Mouse (Mus musculus): Measurements from ENCODE around the gene Myo1h. TPM values are rescaled to one million over a fixed set of nuclear protein-coding genes. Genes with fewer than 3 reads are reported as not detected.

Myo1h gene
- polyA plus RNA-seq, 1 experiment from 2014 or later = 0.28 TPM

DNA sequence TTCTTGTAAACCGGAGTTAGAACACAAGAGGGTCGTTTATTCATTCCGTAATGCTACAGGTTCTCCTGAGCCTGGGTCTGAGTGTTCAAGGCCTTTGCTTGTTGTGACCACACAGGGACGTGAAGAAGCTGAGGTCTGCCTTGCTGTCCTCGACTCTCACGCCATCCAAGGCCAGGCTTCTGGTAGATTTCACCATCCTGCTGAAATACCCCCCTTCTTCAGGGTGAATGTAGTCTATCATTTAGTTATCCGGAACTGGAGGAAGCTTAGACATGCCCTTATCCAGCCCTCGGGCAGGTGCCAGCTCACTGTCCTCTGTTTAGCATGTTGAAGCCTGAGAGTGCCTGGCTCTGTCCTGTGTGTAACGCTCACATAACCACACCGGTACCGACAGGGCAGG, 119.9 kb downstream of the Myo1h start:
- no peak overlapping the region for H3K4me3 ChIP-seq (ENCODE audit: low read depth, low read length)
- H3K4me2 ChIP-seq (ENCODE audit: low read depth, low read length) = no peak overlapping the region
- H3K36me3 ChIP-seq (replicated peaks; ENCODE audit: insufficient read depth, low read length) = peaks cover 91% of the 10 kb centered on the region
- DNase-seq (no peak), ATAC-seq (no peak)
- no peak overlapping the region for H3K27ac ChIP-seq (ENCODE audit: low read depth)
- no peak overlapping the region for H3K9ac ChIP-seq (replicated peaks)
- WGBS (ENCODE audit: insufficient replicate concordance) = 86% methylated on average over 11 of the region's 11 CpGs
- no peaks in the 10 kb centered on the region for H3K27me3 ChIP-seq (ENCODE audit: insufficient read depth, low read length)
- no peak for TF ChIP-seq EP300 (IDR thresholded peaks at IDR 0.05; ENCODE audit: low read depth)
- no peak for TF ChIP-seq CTCF (IDR thresholded peaks at IDR 0.05; ENCODE audit: low read depth)
- no peaks in the 10 kb centered on the region for H3K9me3 ChIP-seq (ENCODE audit: low read length)
- H3K4me1 ChIP-seq (ENCODE audit: insufficient read depth) = no peaks in the 10 kb centered on the region

- DNase-seq (no peak), ATAC-seq (no peak)
- H3K36me3 ChIP-seq (replicated peaks; ENCODE audit: insufficient read depth, low read length) = peaks cover 91% of the 10 kb centered on the region
- no peak overlapping the region for H3K4me2 ChIP-seq (ENCODE audit: low read depth, low read length)
- no peak overlapping the region for H3K9ac ChIP-seq (replicated peaks)
- WGBS (ENCODE audit: insufficient replicate concordance) = 90% methylated on average over 13 of the region's 13 CpGs
- H3K27me3 ChIP-seq (ENCODE audit: insufficient read depth, low read length) = no peaks in the 10 kb centered on the region
- no peaks in the 10 kb centered on the region for H3K4me1 ChIP-seq (ENCODE audit: insufficient read depth)
- H3K9me3 ChIP-seq (ENCODE audit: low read length) = no peaks in the 10 kb centered on the region
- no peak overlapping the region for H3K27ac ChIP-seq (ENCODE audit: low read depth)
- TF ChIP-seq CTCF (IDR thresholded peaks at IDR 0.05; ENCODE audit: low read depth) (no peak), EP300 (IDR thresholded peaks at IDR 0.05; ENCODE audit: low read depth) (no peak)
- no peak overlapping the region for H3K4me3 ChIP-seq (ENCODE audit: low read depth, low read length)
These were observed 121.5 kb downstream of the Myo1h start for GRCm38 (mm10) chr5:114410429-114410828.

DNA sequence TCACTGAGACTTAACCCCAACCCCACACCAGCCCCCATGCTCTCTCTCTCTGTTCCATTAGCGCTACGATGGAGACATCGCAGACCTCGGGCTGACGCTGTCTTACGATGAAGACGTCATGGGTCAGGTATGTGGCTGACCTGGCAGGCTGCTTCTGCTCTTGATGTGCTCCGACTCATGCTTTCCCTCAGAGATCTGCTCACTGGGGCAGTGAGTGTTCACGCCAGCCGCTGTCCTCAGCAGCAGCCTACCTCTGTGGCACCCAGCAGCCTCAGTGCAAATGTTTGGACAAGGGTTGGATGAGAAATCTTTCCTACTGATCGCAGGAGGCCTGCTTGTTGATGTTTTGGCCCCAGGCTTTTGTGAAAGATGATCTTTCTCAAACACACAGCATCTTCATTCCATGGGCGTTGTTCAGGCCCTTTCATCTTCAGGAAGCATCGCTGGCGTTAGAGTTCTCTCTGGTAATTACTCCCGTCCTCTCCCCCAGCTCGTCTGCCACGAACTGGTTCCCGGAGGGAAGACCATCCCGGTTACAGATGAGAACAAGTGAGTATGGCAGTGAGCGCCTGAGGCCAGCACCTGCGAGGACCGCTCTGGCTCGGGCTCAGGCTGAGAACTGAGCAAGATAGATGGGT, 123.5 kb downstream of the Myo1h start:
- Histone ChIP-seq H3K27me3 (ENCODE audit: insufficient read depth, low read length) (no peaks in the 10 kb centered on the region), H3K27ac (ENCODE audit: low read depth) (no peak overlapping the region), H3K9me3 (ENCODE audit: low read length) (no peaks in the 10 kb centered on the region), H3K4me1 (ENCODE audit: insufficient read depth) (no peaks in the 10 kb centered on the region), H3K9ac (replicated peaks) (no peak overlapping the region), H3K4me3 (ENCODE audit: low read depth, low read length) (no peak overlapping the region), H3K36me3 (replicated peaks; ENCODE audit: insufficient read depth, low read length) (peaks cover 90% of the 10 kb centered on the region), H3K4me2 (ENCODE audit: low read depth, low read length) (no peak overlapping the region)
- 81% methylated on average over 23 of the region's 23 CpGs for WGBS (ENCODE audit: insufficient replicate concordance)
- TF ChIP-seq EP300 (IDR thresholded peaks at IDR 0.05; ENCODE audit: low read depth) (no peak), CTCF (IDR thresholded peaks at IDR 0.05; ENCODE audit: low read depth) (no peak)
- DNase-seq (no peak), ATAC-seq (no peak)

DNA sequence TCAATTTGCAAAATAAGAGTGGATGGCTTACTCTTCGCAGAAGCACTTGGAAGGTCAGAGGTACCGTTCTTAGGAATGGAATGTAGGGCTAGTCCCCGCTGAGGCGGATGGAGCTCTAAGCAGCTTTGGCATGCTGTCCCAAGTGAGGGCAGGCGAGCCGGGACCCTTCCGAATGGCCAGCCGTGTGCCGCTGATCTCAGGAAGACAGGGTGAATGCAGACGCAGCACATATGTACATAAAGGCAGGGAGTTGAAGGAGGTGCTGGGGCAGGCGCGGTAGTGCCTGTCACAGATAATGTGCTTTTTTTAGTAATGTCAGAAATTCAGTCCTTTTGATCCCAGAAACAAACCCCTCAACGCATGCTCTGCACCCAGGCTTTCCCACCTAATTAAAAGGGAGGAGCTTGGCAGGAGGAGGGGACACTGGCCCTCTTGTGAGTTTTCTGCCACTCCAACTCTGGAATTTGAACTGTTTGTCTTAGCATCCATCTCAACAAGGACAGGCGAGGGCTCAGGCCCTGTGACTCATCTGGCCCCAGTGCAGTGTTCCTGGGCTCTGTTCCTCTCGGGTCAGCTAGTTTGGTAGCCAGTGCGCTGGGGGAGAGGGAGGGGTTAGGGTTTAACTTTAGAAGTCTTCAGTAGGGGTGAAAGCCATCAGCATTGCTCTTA, 124.2 kb downstream of the Myo1h start:
- Histone ChIP-seq H3K9ac (replicated peaks) (no peak overlapping the region), H3K4me1 (ENCODE audit: insufficient read depth) (no peaks in the 10 kb centered on the region), H3K27ac (ENCODE audit: low read depth) (no peak overlapping the region), H3K9me3 (ENCODE audit: low read length) (no peaks in the 10 kb centered on the region), H3K36me3 (replicated peaks; ENCODE audit: insufficient read depth, low read length) (peaks cover 89% of the 10 kb centered on the region), H3K4me2 (ENCODE audit: low read depth, low read length) (no peak overlapping the region), H3K4me3 (ENCODE audit: low read depth, low read length) (no peak overlapping the region), H3K27me3 (ENCODE audit: insufficient read depth, low read length) (no peaks in the 10 kb centered on the region)
- TF ChIP-seq CTCF (IDR thresholded peaks at IDR 0.05; ENCODE audit: low read depth) (no peak), EP300 (IDR thresholded peaks at IDR 0.05; ENCODE audit: low read depth) (no peak)
- WGBS (ENCODE audit: insufficient replicate concordance) = 77% methylated on average over 16 of the region's 16 CpGs
- ATAC-seq = peak; percentile 61
- DNase-seq = peak; percentile 27

Small RNA genes within 50 kb of the gene (microRNA-seq; reads per million reads assigned to microRNA genes)
- not detected for gene Mir7027

Other genes with a start within 250 kb of the Myo1h start
- gene Usp30, start 223.7 kb upstream of the Myo1h start, polyA plus RNA-seq (2015; fragmentation: Nextera tagmentation; extraction: Ambion mirVana) = 2.6 and 2.8 TPM in 2 replicates
- gene Svop, start 197.6 kb upstream of the Myo1h start, polyA plus RNA-seq (2015; fragmentation: Nextera tagmentation; extraction: Ambion mirVana) = not detected in 2 replicates
- 4.5 and 5.7 TPM in 2 replicates for gene Alkbh2, start 160.9 kb upstream of the Myo1h start, polyA plus RNA-seq (2015; fragmentation: Nextera tagmentation; extraction: Ambion mirVana)
- 11.8 TPM in 2 replicates for gene Ung, start 158.8 kb upstream of the Myo1h start, polyA plus RNA-seq (2015; fragmentation: Nextera tagmentation; extraction: Ambion mirVana)
- 1.0 and 1.2 TPM in 2 replicates for gene Acacb, start 142.6 kb upstream of the Myo1h start, polyA plus RNA-seq (2015; fragmentation: Nextera tagmentation; extraction: Ambion mirVana)
- not detected in 2 replicates for gene Foxn4, start 15.4 kb upstream of the Myo1h start, polyA plus RNA-seq (2015; fragmentation: Nextera tagmentation; extraction: Ambion mirVana)
- gene Kctd10, start 91.3 kb downstream of the Myo1h start, polyA plus RNA-seq (2015; fragmentation: Nextera tagmentation; extraction: Ambion mirVana) = 16.4 and 17.4 TPM in 2 replicates
- gene Ube3b, start 91.4 kb downstream of the Myo1h start, polyA plus RNA-seq (2015; fragmentation: Nextera tagmentation; extraction: Ambion mirVana) = 11.1 and 11.3 TPM in 2 replicates
- gene Mmab, start 154.9 kb downstream of the Myo1h start, polyA plus RNA-seq (2015; fragmentation: Nextera tagmentation; extraction: Ambion mirVana) = 3.8 and 4.5 TPM in 2 replicates
- gene Mvk, start 155.1 kb downstream of the Myo1h start, polyA plus RNA-seq (2015; fragmentation: Nextera tagmentation; extraction: Ambion mirVana) = 9.4 and 10.7 TPM in 2 replicates